Mouse (Mus musculus) limb, embryonic 12.5 days (tissue): ENCODE measurements around the gene Thyn1. TPM values are rescaled to one million over a fixed set of nuclear protein-coding genes. Genes with fewer than 3 reads are reported as not detected.

ENCODE experiments used
- ATAC-seq: fragments of 200-750 bp; cut with Nextera tagmentation; 2 replicates; pipeline ENCODE4 v1.8.0; 2017; ENCODE audit warnings: low read depth, moderate TSS enrichment; ENCODE audit not compliant: insufficient number of reproducible peaks, insufficient read depth, low FRiP score, low TSS enrichment
- H3K27ac ChIP-seq: fragments of 300-500 bp; sonication (generic); 2 replicates; pipeline ENCODE4 v1.5.1; 2016; ENCODE audit warnings: mild to moderate bottlenecking, moderate library complexity
- H3K27me3 ChIP-seq: fragments of 300-500 bp; sonication (generic); 2 replicates; pipeline ENCODE4 v1.6.1; 2016; ENCODE audit warnings: mild to moderate bottlenecking, moderate library complexity
- H3K36me3 ChIP-seq: fragments of 300-500 bp; sonication (generic); 2 replicates; pipeline ENCODE4 v1.6.1; 2016; ENCODE audit warnings: mild to moderate bottlenecking, moderate library complexity
- H3K4me1 ChIP-seq: fragments of 300-500 bp; sonication (generic); replicated peaks from 2 replicates; pipeline ENCODE4 v1.6.1; 2016
- H3K4me2 ChIP-seq: fragments of 300-500 bp; sonication (generic); 2 replicates; pipeline ENCODE4 v1.6.1; 2016; ENCODE audit warnings: mild to moderate bottlenecking, moderate library complexity
- H3K4me3 ChIP-seq: fragments of 300-500 bp; sonication (generic); replicated peaks from 2 replicates; pipeline ENCODE4 v1.5.1; 2016; ENCODE audit warnings: mild to moderate bottlenecking
- H3K9ac ChIP-seq: fragments of 300-500 bp; sonication (generic); replicated peaks from 2 replicates; pipeline ENCODE4 v1.6.1; 2016; ENCODE audit warnings: mild to moderate bottlenecking, moderate library complexity
- H3K9me3 ChIP-seq: fragments of 300-500 bp; sonication (generic); 2 replicates; pipeline ENCODE4 v1.6.1; 2016; ENCODE audit warnings: mild to moderate bottlenecking, moderate library complexity
- WGBS: fragments of 180-500 bp; shearing (Covaris S2); methylation state at CpG from one replicate; pipeline ENCODE4 v1.1.7; 2016; 5-methylcytosine and 5-hydroxymethylcytosine counted together
- polyA plus RNA-seq: library from polyadenylated mRNA; unstranded; fragments of >200 nt; fragmentation: Nextera tagmentation; extraction: Ambion mirVana; gene quantifications from 2 replicates; pipeline ENCODE4 v1.2.1, GENCODE M21; 2016

The Thyn1 gene
- polyA plus RNA-seq, 1 experiment from 2014 or later: 173 TPM

DNA sequence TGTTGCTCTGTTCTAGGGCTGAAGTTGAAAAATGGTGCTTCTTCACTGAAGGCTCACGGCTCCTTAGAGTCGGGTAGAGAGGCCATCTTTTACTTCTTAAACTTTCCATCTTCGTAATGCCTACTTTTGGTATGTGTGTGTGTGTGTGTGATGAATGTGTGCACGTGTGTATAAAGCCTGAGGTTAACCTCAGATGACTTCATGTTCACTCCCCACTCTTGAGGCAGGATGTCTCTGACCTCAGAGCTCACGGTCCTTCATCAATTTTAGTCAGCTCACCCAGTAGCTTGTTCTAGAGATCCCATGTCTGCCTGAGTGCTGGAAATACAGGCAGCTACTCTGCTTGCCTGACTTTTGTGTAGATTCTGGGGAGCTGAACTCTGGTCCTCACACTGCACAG lies 44.4 kb downstream of the Thyn1 start:
- Histone ChIP-seq H3K9me3 (no peaks in the 10 kb centered on the region), H3K9ac (no peak overlapping the region), H3K4me3 (no peak overlapping the region), H3K36me3 (peaks cover 95% of the 10 kb centered on the region), H3K4me2 (no peak overlapping the region), H3K27me3 (no peaks in the 10 kb centered on the region), H3K4me1 (no peaks in the 10 kb centered on the region), H3K27ac (no peak overlapping the region)
- ATAC-seq: no peak
- 94% methylated on average over 5 of the region's 5 CpGs for WGBS

DNA sequence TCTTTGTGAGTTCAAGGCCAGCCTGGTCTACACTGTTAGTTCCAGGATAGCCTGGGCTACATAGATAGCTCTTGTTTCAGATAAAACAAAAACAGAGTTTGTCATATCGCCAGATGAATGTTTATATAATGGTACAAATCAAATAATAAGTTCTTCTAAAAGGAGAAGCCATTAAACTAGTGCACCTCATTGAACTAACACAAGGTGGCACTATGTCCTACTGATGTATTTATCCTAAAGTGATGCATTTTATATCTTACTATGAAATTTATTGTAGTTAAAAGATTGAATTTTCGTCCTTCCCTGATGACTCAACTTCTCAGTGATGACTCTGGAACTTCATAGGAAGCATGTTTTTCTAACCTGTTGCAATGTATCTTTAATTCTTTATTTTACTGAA lies 50.0 kb downstream of the Thyn1 start:
- Histone ChIP-seq H3K9me3 (no peaks in the 10 kb centered on the region), H3K36me3 (peaks cover 93% of the 10 kb centered on the region), H3K4me3 (no peak overlapping the region), H3K9ac (no peak overlapping the region), H3K27ac (no peak overlapping the region), H3K27me3 (no peaks in the 10 kb centered on the region), H3K4me2 (no peak overlapping the region), H3K4me1 (no peaks in the 10 kb centered on the region)
- WGBS: 94% methylated on average over 2 of the region's 2 CpGs
- no peak for ATAC-seq

Other genes starting within 250 kb of the Thyn1 start
- gene Glb1l2, start 193.2 kb upstream of the Thyn1 start, polyA plus RNA-seq: 4.5 and 4.7 TPM in 2 replicates
- gene Glb1l3, start 138.8 kb upstream of the Thyn1 start, polyA plus RNA-seq: not detected in 2 replicates
- gene Gm1110, start 76.6 kb upstream of the Thyn1 start, polyA plus RNA-seq: not detected in 2 replicates
- 50.4 and 51.2 TPM in 2 replicates for gene Acad8, start 144 bp upstream of the Thyn1 start, polyA plus RNA-seq
- 44.0 and 45.4 TPM in 2 replicates for gene Vps26b, start 30.4 kb downstream of the Thyn1 start, polyA plus RNA-seq
- gene Ncapd3, start 30.5 kb downstream of the Thyn1 start, polyA plus RNA-seq: 36.4 and 36.6 TPM in 2 replicates
- gene Jam3, start 155.7 kb downstream of the Thyn1 start, polyA plus RNA-seq: 127 and 131 TPM in 2 replicates